Mouse (Mus musculus) heart, adult 9 months (tissue): ENCODE measurements around the gene Clasp1.

Experiments
- DNase-seq, 2 experiments: peaks; one replicate each; pipeline ENCODE4 v3.0.0; 2022; ENCODE audit warnings: low spot score in 2 of 2

The Clasp1 gene

DNA sequence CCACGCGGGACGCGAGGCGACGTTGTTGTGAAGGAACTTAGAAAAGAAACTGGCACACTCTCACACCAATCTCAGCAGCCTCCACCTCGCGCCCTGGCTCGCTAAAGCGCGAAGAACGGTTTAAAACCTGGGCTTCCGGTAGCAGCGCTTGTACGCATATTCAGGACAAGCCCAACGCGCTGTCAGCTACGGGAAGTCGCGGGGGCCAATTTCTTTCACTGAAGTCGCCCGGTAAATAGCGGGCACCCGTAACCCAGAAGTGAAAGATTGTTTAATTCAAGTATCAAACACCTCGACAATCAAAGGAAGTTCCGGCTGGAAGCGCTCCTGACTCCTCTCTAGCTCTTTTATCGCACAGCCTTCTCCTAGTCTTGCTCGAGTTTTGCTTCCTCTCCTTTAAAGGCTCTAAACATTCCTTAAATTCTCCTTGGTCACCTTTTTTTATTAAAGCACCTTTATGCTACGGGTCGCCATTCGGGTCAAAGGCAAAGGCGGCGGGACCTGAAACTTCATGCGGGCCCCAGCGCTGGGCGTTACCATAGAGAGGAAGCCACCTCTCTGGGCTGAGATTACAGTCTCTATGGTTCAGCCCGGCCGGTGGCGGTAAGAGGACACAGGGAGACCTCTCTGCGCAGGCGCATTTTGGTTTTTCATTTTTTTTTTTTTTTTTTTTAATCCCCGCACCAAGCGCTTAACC, at the start of gene Clasp1:
TSS of gene Clasp1 (plus strand) at position 302 of the 697 bp plus-strand sequence.
- DNase-seq, result peak; percentile 95 to 96

DNA sequence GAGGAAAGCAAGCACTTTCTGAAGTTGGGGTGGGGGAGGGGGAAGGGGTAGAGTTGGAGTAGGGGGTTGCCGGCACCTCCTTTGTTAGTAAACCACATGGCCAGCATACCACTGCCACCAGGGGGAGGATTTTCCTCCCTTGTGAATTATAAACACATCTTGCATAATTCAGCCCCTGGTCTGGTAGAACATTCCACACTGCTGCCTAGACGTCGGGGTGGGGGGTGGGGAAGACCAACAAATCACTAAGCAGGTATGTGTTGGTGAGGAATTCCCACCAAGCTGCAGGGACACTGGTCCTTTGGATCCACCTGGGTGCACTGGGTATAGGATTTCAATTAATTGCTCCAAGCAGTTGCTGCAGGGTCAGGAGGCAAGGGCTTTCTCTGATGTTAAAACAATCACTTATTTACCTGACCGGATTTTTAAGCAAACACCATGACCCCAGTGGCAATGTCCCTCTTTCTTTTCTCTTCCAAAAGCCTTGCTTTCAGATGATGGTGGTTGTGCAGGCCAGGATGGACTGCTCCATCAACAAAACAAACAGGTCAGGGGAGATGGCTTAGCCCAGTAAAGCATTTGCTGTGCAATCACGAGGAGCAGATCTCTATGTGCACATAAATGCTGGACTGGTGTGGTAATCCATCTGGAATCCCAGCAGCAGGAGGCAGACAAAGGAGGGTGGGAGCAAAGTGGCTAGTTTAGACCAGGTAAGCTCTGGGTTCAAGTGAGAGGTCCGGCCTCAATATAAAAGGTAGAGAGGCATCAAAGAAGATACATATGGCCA, 45.0 kb upstream of the Clasp1 start:
- DNase-seq, result no peak

DNA sequence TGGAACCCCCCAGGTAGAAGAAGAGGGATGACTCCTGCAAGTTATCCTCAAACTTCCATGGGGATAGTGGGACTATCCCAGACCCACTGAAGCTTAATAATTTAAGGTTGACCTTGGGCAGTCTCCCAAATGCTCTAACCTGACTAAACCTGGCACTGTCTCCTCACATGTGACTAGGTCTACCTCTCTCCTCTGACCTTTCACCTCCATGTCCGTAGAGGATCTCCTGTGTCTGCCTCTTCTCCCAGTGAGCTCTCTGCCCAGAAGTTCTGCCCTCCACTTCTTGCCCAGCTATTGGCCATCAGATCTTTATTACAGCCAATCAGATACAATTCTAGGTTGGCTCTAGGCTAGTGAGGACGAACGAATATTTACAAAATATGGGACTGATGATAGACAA, 38.9 kb upstream of the Clasp1 start:
- no peak for DNase-seq

DNA sequence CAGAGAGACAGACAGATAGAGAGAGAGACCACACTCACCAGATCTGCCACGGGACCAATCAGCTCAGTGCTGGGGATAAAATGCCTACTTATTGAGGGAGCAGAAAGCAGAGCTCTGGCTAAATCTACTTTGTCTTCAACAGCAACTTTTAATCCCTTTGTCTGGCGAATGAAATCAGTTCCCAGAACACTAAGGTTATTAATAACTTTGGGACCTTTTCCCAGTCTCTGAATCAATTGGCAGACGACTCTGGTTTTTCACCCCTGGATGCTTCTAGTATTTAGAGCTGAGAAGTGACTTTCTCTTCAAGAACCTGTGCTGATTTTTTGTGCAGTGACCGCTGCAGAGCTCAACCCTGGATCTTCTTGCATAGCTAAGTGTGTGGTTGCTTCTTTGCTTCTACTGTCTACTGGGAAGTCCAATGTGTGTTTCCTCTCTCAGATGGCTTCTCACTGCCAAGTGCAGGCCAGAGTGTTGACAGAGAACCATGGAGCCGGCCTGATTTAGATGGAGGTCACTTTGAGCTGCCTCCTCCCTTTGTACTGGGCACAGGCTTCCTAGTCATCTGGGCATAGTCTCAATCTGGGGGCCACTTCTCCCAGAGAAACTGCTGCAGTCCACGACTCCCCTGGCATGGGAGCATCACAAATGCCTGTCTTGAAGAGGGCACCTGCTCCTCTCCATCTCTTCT, 29.6 kb upstream of the Clasp1 start:
- peak; percentile 59 to 73 for DNase-seq

DNA sequence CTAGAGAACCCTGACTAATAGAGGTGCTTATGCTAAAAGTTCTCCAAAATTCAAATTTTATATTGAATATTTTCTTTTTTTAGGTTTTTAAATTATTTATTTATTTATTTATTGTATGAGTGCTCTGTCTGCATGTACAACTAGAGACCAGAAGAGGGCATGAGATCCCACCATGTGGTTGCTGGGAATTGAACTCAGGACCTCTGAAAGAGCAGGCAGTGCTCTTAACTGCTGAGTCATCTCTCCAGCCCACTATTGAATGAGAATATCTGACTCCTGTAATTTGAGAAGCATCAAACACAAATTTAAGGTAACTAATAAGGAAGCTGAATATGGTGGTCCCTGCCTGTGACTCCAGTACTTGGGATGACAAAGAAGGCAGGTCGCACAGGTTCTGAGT, 20.9 kb upstream of the Clasp1 start:
- DNase-seq, result no peak

DNA sequence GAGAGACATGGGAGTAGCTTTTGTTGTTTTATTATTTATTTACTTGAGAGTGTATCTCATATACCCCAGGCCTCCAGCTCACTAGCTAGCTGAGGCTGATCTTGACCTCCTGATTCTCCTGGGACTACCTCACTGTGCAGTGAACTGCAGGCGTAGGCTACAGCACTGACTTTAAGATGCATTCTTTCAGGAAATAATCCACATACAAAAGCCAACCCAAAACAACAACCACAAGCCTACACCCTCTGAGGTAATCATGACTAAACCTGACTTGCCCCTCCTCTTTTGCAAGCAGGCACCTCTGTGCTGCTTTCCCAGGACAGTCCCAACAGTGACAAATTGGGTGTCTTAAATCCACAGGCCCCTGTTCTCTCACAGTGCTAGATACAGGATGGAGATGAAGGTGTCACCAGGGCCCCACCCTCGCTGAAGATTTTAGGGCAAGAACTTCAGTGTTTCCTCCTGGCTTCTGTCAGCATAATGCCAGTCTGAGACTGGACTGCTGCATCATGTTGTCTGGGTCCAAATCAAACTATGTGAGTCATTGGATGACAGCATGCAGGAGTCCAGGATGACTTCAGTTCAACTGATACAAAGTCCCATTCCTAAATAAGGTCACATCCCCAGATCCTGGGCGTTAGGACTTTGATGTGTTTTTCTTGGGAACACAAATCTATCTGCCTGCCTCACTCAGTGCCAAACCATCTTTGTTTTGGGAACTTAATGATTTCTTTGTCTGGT, 20.0 kb upstream of the Clasp1 start:
- DNase-seq, result no peak

DNA sequence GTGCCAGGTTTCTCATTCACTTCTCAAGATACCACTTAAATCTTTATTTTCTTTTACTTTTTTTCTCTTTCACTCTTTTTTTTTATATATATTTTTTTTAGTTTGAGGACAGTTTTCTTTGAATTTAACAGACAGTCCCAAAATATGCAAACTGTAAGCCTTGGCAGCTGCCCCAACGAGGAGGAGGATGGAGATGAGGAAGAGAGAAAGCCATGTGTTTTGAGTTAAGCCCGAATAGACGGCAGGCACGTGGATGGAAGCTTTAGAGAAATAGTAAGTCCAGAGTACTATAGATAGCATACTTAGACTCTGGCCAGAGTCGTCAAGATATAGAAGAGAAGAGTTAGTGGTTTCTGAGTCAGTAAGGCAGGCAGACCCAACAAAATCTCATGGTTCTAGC, 11.1 kb upstream of the Clasp1 start:
- no peak for DNase-seq

DNA sequence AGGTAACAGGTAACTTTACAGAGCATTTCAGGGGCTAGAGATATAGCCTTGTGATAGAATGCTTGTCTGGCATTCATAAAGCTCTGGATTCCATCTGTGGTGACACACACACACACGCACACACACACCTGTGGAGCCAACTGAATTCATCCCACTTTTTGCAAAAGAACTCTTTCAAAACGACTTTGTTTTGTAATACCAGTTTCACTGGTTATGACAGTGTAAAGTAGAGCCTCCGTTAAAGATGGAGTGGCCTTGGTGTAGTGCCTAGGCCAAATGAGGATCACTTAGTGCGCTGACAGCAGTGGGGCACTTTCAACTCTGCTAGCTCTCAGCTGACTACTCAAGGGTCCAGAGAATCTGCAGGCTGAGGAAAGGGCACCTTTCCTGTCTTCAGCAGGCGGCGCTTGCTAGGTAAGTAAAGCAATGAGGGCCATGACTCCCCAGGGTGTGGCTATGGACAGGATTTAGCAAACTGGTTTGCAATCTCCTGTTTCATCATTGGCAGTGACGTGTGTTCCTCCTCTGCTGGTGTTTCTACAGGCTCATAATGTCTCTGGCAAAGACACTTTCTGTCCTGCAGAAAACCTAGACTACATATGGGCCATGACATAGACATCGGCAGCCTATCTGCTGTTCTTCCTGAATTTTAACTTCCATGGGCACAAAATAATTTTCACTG, 8.6 kb upstream of the Clasp1 start:
- no peak for DNase-seq

DNA sequence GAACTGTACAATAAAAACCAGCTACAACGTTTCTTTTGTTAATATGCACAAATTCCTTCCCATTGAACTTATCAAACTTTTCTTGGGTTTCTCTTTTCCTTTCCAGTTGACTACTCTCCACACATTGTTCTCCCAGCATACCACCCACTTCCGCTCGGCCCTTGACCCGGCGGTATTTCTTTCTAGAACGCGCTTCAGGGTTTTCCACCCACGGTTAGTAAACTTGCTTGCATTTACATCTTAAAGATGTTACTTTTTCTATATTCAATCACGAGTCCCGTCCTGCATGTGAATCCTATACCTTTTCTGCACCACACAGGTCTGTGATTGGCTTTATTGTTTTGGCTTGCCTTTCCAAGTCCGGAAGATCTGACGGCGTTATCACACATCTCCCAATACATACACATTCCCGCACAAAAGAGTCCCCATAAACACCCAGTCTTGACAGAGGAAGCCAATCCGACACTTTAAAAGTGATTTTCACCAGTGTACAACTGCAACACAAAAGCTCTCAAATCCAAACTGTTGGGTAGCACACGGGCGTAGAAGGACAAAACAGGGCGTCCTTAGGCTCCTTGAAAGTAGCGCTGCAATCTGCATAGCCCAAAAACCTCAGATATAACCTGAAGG, 616 bp upstream of the Clasp1 start:
- peak; percentile 68 to 84 for DNase-seq

DNA sequence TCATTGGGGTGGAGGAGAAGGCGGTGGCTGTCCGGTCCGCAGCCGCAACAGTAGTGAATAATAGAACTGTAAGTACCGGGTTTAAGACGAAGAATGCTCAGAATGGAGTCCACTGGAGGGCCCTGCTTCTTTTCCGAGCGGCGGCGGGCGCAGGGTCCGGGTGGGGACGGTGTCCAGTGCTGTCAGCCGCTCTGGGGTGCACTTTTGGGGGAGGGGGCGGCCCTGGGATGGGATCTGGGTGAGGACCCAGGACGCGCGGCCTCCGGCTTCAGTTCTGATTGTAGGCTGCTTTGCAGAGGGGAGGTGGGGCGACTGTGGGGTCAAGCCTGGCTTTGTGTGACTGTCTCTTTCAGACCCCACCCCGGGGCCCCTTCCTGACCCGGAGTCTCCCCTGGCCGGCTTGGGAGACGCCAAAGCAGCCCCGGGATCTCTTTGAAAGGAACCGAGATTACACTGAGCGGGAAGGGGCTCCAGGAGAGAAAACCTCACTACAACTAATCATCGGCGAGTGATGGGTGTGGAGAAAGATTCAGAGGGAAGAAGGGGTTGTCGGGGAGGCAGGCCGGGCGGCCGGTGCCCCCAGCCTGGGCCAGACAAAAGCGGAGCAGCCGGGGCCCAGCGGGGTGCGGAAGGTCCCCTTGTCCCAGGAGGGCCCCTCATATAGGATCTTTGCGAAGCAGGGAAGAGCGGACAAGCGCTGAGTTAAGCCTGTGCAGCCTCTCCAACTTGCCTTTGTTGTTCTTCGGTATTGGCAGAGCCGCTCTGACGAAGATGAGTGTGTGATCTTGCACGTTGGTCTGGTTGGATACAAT, 802 bp downstream of the Clasp1 start:
- DNase-seq, result no peak

DNA sequence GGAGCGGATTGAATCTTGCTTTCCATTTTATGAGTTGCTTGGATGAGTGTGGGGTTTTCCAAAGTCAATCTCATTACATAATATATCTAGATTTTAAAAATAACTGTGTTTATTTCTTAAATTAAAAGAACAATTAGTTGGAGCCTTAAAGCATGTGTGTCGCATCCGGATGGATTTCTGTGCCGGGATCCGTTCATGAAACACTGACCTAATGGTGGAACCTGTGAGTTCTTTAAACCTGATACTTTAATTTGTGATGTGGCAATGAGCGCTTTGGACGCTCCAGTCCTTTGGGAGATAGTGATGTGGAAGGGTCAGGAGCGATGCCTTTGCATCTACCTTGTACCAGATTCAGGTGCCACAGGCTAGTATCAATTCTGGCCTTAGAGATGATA, 1.4 kb downstream of the Clasp1 start:
- no peak for DNase-seq

DNA sequence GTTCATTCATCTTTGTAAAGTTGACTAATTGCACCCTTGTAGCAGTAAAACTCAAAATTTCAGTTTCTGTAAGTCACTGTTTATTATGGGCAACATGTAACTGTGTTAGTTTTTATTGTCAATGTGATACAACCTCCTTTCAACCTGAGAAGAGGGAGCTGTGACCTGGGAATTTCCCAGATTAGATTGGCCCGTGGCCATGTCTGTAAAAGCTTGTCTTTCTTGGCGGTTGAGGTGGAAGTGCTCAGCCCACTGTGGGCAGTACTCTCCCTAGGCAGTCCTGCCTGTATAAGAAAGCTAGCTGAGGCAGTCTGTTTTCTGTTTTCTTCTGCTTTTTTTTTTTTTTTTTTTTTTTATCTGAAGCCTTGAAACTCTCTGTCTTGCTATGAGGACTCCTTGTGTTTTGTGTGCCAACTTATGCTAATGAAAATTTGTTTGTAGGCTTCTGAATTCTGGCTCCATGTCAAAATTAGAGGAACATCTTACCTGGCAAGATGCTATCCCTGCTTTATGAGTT, 2.1 kb downstream of the Clasp1 start:
- no peak for DNase-seq

DNA sequence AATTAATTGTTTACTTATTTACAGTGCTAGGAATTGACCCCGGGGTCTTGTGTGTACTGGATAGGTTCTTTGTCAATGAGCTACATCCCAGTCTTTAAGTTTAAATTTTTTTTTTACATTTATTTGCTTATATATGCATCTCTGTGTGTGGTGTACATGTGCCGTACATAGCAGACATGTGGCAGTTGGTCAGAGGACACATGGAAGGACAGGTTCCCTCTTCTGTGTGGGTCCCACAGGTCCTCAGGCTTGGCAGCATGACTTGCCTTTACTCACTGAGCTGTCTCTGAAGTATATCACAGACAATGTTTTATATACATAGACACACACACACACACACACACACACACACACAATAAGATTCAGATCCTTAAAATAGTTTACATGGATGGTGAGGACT, 3.4 kb downstream of the Clasp1 start:
- no peak for DNase-seq

DNA sequence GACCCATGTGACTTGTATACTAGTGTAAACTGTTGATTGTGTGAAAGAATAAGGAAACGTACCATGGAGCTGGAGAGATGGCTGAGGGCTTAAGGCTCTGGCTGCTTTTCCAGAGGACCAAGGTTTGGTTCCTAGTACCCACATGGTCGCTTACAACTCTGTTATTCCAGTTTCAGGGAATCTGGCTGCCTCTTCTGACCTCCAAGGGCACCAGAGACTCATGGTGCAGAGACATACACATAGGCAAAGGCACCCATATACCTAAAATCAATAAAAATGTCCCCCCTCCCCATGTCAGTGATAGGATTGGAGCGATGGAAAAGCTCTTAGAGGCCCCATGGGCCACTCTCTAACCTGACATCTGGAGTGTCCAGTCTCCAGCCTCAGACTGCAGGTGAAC, 5.1 kb downstream of the Clasp1 start:
- DNase-seq, result no peak

DNA sequence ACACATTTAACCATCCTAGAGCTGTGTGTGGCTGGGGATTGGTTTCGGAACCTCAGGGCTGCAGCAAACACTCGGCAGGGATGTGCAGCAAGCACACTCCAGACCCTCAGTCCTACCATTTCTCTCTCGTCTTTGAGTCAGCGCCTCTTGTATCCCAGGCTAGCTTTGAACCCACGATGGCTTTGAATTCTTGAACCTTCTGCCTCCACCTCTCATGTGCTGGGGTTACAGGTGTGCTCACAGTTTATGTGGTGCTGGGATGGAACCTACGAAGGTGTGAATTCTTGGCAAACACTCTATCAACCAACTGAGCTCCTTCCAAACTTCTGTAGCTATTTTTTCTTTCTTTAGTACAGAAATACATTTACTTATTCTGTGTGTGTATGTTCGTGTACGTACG, 9.0 kb downstream of the Clasp1 start:
- DNase-seq, result no peak

DNA sequence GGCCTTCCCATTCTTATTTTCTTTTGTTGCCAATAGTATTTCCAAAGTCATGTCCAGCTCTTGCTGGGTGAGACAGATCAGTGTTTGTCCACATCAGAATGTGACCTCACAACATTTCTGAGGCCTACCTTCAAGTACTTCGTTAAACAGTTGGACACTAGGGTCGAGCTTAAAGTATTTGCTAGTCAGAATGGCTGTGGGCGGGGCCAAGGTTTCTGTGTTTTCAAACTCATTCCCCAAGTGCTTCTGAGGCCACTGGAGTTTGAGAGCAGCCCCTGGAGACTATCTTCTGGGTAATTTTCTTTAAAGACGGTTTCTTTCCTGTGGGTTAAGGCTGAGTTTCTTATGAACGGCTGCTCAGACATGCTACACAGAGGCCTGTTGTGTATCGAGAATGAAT, 9.7 kb downstream of the Clasp1 start:
- no peak for DNase-seq

DNA sequence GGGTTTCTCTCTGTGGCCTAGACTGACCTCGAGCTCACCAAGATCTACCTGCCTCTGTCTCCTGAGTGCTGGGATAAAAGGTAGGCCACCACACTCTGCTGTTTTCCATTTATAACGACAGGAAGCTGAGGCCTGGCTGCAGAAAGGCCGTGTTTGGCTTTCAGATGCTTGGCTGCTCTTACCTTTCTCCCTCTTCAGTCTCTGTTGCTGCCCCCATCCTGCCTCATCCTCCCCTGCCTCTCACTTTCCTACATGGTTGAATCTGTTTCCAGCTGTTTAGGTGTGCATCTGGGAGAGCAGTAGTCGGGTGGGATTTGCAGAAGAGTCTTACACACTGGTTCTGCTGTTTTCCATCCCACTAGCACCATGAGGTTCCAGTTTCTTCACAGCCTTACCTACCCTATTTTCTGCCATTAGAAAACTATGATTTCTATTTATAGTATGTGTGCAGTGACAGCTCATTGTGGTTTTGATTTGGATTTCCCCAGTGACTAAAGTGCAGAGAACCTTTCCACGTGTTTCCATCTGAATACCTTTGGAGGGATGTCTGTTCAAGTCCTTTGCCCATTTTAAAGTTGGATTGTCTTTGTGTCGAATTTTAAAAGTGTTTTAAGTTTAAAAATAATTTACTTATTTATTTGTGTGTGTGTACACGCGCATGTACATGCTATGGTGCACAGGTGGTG, 10.9 kb downstream of the Clasp1 start:
- no peak for DNase-seq

DNA sequence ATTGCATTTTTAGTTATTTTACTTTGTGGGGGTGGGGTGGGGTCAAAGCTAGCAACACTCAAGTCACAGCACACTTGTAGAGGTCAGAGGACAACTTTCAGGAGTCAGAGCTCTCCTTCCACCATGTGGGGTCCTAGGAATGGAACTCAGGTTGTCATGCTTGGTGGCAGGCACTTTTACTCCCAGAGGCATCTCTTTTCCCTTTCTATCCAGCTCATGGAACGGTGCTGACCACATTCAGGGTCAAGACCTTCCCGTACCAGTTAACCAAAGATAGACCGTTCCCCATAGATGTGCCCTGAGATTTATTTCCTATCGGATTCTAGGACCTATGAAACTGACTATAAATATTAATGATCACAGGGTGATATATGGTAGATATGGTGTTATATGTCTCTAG, 13.1 kb downstream of the Clasp1 start:
- DNase-seq, result no peak

DNA sequence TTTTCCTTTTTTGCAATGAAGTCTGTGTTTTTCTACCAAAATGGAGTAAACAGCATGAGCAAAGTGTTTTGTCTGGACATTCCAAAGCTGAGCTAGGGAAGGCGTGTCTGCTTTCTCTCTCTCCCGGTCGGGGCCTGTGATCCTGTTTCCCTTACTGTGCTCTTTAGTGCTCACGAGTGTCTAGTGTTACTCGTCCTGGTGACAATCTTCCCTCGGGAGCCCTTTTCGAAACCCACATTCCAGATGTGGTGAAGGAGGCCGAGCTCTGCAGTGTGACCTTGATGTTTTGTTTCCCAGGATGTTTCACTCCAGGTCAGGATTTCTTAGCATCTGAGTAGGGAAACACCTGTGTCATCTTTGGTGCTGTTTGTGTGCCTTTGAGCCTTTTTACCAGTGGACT, 13.7 kb downstream of the Clasp1 start:
- DNase-seq, result no peak
